Comparison of ENCODE assay signal across 9 mouse cellular contexts in the genomic region with DNA sequence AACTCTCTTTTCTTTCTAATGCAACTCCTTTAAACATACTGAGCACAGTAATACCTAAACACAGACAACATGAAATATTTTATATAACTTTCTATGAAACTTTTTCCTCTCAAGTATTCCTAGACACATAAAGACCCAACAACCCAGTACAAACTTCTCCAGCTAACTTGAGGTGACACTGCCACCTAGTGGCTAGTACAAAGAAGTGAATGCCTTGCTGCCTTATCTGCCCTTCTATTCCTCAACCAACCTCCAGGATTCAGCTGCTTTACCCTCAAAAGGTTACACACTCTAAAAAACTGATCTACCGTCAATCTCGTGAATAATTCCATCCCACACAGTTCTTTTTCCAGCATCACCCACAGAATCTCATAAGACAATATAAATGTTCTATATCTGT. TPM values are rescaled to one million over a fixed set of nuclear protein-coding genes. Genes with fewer than 3 reads are reported as not detected.
DNase-seq lines count a peak whose midpoint lies in the region; ATAC-seq lines count a peak whose summit lies in the region.
"Had no signal": no experiment of that assay in that cellular context is flagged by ENCODE, and none has a peak within 500 bp of the region (broad histone marks: within the 10 kb centered on the region; RNA-seq: fewer than 3 reads in every experiment).

No protein-coding gene starts in this region.

- H3K4me2 ChIP-seq in embryonic facial prominence, embryonic 14.5 days (ENCODE audit: low read depth, low read length) = no peak overlapping the region
- H3K4me2 ChIP-seq in midbrain, embryonic 15.5 days = no peak overlapping the region

- H3K27me3 ChIP-seq in embryonic facial prominence, embryonic 14.5 days (replicated peaks; ENCODE audit: control insufficient read depth, insufficient read depth, low read length) = no peaks in the 10 kb centered on the region
- no peaks in the 10 kb centered on the region for H3K27me3 ChIP-seq in midbrain, embryonic 15.5 days (replicated peaks)

- 36% methylated on average over 2 of the region's 2 CpGs for WGBS in embryonic facial prominence, embryonic 14.5 days
- 23% methylated on average over 2 of the region's 2 CpGs for WGBS in midbrain, embryonic 15.5 days

- H3K27ac ChIP-seq in embryonic facial prominence, embryonic 14.5 days (replicated peaks; ENCODE audit: low read depth, low read length) = no peak overlapping the region
- no peak overlapping the region for H3K27ac ChIP-seq in midbrain, embryonic 15.5 days

- no peak overlapping the region for H3K9ac ChIP-seq in embryonic facial prominence, embryonic 14.5 days (ENCODE audit: low read depth, low read length)
- no peak overlapping the region for H3K9ac ChIP-seq in midbrain, embryonic 15.5 days

- no peak overlapping the region for H3K4me3 ChIP-seq in embryonic facial prominence, embryonic 14.5 days (ENCODE audit: low read depth, low read length)
- no peak overlapping the region for H3K4me3 ChIP-seq in midbrain, embryonic 15.5 days
- H3K4me3 ChIP-seq: myocyte had no signal

- H3K36me3 ChIP-seq in embryonic facial prominence, embryonic 14.5 days (ENCODE audit: control insufficient read depth, insufficient read depth, low read length) = no peaks in the 10 kb centered on the region
- H3K36me3 ChIP-seq in midbrain, embryonic 15.5 days (replicated peaks) = no peaks in the 10 kb centered on the region

- 0 out of 2 replicates have a peak, but pooled peaks have one; percentile 44 for ATAC-seq in embryonic facial prominence, embryonic 14.5 days (ENCODE audit: low read depth)
- peak; percentile 25; the same call in 1 of the 2 replicates for ATAC-seq in midbrain, embryonic 15.5 days (replicated peaks)

- peak; percentile 35 for DNase-seq in adrenal gland, adult 2 months
- DNase-seq in adrenal gland, postnatal 4 days (ENCODE audit: low spot score in 2 of 2) = no peak
- DNase-seq in spleen, postnatal 36 days (ENCODE audit: low spot score in 2 of 2) = peak; percentile 18 to 20
- DNase-seq in spleen, postnatal 4 days (ENCODE audit: low spot score in 2 of 2) = no peak
- peak; percentile 64 for DNase-seq in embryonic facial prominence, embryonic 14.5 days (ENCODE audit: low spot score)
- DNase-seq in kidney, postnatal 10 days = peak; percentile 40
- no peak for DNase-seq in gastrocnemius, postnatal 25 days

- no peaks in the 10 kb centered on the region for H3K4me1 ChIP-seq in embryonic facial prominence, embryonic 14.5 days (ENCODE audit: control insufficient read depth, insufficient read depth, low read length)
- H3K4me1 ChIP-seq in midbrain, embryonic 15.5 days = no peaks in the 10 kb centered on the region

- no peaks in the 10 kb centered on the region for H3K9me3 ChIP-seq in embryonic facial prominence, embryonic 14.5 days (ENCODE audit: control insufficient read depth, low read length)
- H3K9me3 ChIP-seq in midbrain, embryonic 15.5 days = no peaks in the 10 kb centered on the region

RNA-seq across cellular contexts. Expression of a gene that starts 16.4 kb away (rescaled TPM):
- 10 to 100 TPM; 37.0 to 37.4 TPM for total RNA-seq in adrenal gland, adult 2 months (2021)
- polyA plus RNA-seq in adrenal gland, adult 2 months (2012; rRNA removed) = 6.8 and 7.3 TPM in 2 replicates
- total RNA-seq in adrenal gland, postnatal 4 days (2021) = 10 to 100 TPM; 29.1 to 33.4 TPM
- polyA plus RNA-seq in embryonic facial prominence, embryonic 14.5 days (2014; fragmentation: Nextera tagmentation; extraction: Ambion mirVana) = 49.6 and 52.7 TPM in 2 replicates
- 101 and 104 TPM in 2 replicates for polyA plus RNA-seq in midbrain, embryonic 15.5 days (2015; fragmentation: Nextera tagmentation; extraction: Ambion mirVana)
- 10 to 100 TPM; 58.0 to 65.8 TPM for total RNA-seq in gastrocnemius, postnatal 25 days (2021)

Comparison
In these comparisons a context has a peak if more than half of its experiments do, and no peak if none do; other contexts are left out.
1. DNase-seq: peak in adrenal gland, adult 2 months (single experiment), spleen, postnatal 36 days (2 of 2), embryonic facial prominence, embryonic 14.5 days (single experiment) and kidney, postnatal 10 days (single experiment); none in adrenal gland, postnatal 4 days (0 of 2), spleen, postnatal 4 days (0 of 2) and gastrocnemius, postnatal 25 days (single experiment).